Mouse (Mus musculus): ENCODE measurements around the gene Dock3. TPM values are rescaled to one million over a fixed set of nuclear protein-coding genes. Genes with fewer than 3 reads are reported as not detected.
A peak's percentile ranks its signal among the peaks of the same experiment; 100 is the strongest.

Gene Dock3
- polyA plus RNA-seq, 1 experiment from 2014 or later, result 1.0 TPM

- whole genome bisulfite sequencing, result 74% methylated on average over 2 of the region's 2 CpGs
- H3K36me3 ChIP-seq, result no peaks in the 10 kb centered on the region
- no peaks in the 10 kb centered on the region for H3K4me1 ChIP-seq (replicated peaks)
- no peak overlapping the region for H3K9ac ChIP-seq (replicated peaks)
- no peaks in the 10 kb centered on the region for H3K27me3 ChIP-seq
- no peaks in the 10 kb centered on the region for H3K9me3 ChIP-seq
- no peak overlapping the region for H3K27ac ChIP-seq
- H3K4me3 ChIP-seq (replicated peaks), result no peak overlapping the region
- ATAC-seq (ENCODE audit: insufficient number of reproducible peaks, insufficient read depth, low FRiP score, low TSS enrichment, low read depth), result no peak
- H3K4me2 ChIP-seq, result no peak overlapping the region
Observed at GRCm38 (mm10) chr9:107027586-107027985, 204.1 kb downstream of the Dock3 start.

- Histone ChIP-seq H3K36me3 (no peaks in the 10 kb centered on the region), H3K9me3 (no peaks in the 10 kb centered on the region), H3K4me2 (no peak overlapping the region), H3K27ac (no peak overlapping the region), H3K27me3 (no peaks in the 10 kb centered on the region), H3K4me3 (replicated peaks) (no peak overlapping the region), H3K4me1 (replicated peaks) (no peaks in the 10 kb centered on the region), H3K9ac (replicated peaks) (no peak overlapping the region)
- ATAC-seq (ENCODE audit: insufficient number of reproducible peaks, insufficient read depth, low FRiP score, low TSS enrichment, low read depth), result no peak
- WGBS, result 83% methylated on average over 4 of the region's 4 CpGs
Observed at GRCm38 (mm10) chr9:107009841-107010240, 221.9 kb downstream of the Dock3 start.

- H3K36me3 ChIP-seq, result no peaks in the 10 kb centered on the region
- WGBS, result 88% methylated on average over 2 of the region's 2 CpGs
- no peak for ATAC-seq (ENCODE audit: insufficient number of reproducible peaks, insufficient read depth, low FRiP score, low TSS enrichment, low read depth)
Observed at GRCm38 (mm10) chr9:107003187-107003586, 228.5 kb downstream of the Dock3 start.

GRCm38 (mm10) chr9:106970742-106971141 lies 261.0 kb downstream of the Dock3 start:
- Histone ChIP-seq H3K4me3 (replicated peaks) (no peak overlapping the region), H3K4me1 (replicated peaks) (no peaks in the 10 kb centered on the region), H3K36me3 (no peaks in the 10 kb centered on the region), H3K4me2 (no peak overlapping the region), H3K27ac (no peak overlapping the region), H3K9ac (replicated peaks) (no peak overlapping the region), H3K9me3 (no peaks in the 10 kb centered on the region), H3K27me3 (no peaks in the 10 kb centered on the region; the same call in 1 of the 2 replicates)
- no peak for ATAC-seq (ENCODE audit: insufficient number of reproducible peaks, insufficient read depth, low FRiP score, low TSS enrichment, low read depth)
- 61% methylated on average over 3 of the region's 3 CpGs for WGBS

More at GRCm38 (mm10) chr9:107003187-107003586, 228.5 kb downstream of the Dock3 start:
- Histone ChIP-seq H3K4me1 (replicated peaks) (no peaks in the 10 kb centered on the region), H3K9me3 (no peaks in the 10 kb centered on the region), H3K27me3 (no peaks in the 10 kb centered on the region; the same call in 1 of the 2 replicates), H3K4me2 (no peak overlapping the region), H3K27ac (no peak overlapping the region), H3K4me3 (replicated peaks) (no peak overlapping the region), H3K9ac (replicated peaks) (no peak overlapping the region)

- H3K4me3 ChIP-seq (replicated peaks), result no peak overlapping the region
- no peaks in the 10 kb centered on the region for H3K27me3 ChIP-seq
- no peaks in the 10 kb centered on the region for H3K9me3 ChIP-seq
- H3K9ac ChIP-seq (replicated peaks), result no peak overlapping the region
- no peaks in the 10 kb centered on the region for H3K4me1 ChIP-seq (replicated peaks)
- ATAC-seq (ENCODE audit: insufficient number of reproducible peaks, insufficient read depth, low FRiP score, low TSS enrichment, low read depth), result no peak
- 85% methylated on average over 1 of the region's 1 CpGs for WGBS
- no peak overlapping the region for H3K4me2 ChIP-seq
- no peaks in the 10 kb centered on the region for H3K36me3 ChIP-seq
- no peak overlapping the region for H3K27ac ChIP-seq
Observed at GRCm38 (mm10) chr9:106958452-106958851, 273.3 kb downstream of the Dock3 start.

GRCm38 (mm10) chr9:106955486-106955885 lies 276.2 kb downstream of the Dock3 start:
- Histone ChIP-seq H3K4me3 (replicated peaks) (no peak overlapping the region), H3K4me2 (no peak overlapping the region), H3K9me3 (no peaks in the 10 kb centered on the region), H3K9ac (replicated peaks) (no peak overlapping the region), H3K27ac (no peak overlapping the region), H3K27me3 (no peaks in the 10 kb centered on the region), H3K36me3 (no peaks in the 10 kb centered on the region), H3K4me1 (replicated peaks) (no peaks in the 10 kb centered on the region)
- no peak for ATAC-seq (ENCODE audit: insufficient number of reproducible peaks, insufficient read depth, low FRiP score, low TSS enrichment, low read depth)

GRCm38 (mm10) chr9:106934998-106935397 lies 296.7 kb downstream of the Dock3 start:
- no peak for ATAC-seq (ENCODE audit: insufficient number of reproducible peaks, insufficient read depth, low FRiP score, low TSS enrichment, low read depth)
- Histone ChIP-seq H3K4me2 (no peak overlapping the region), H3K4me1 (replicated peaks) (no peaks in the 10 kb centered on the region), H3K36me3 (no peaks in the 10 kb centered on the region), H3K9me3 (no peaks in the 10 kb centered on the region), H3K27me3 (no peaks in the 10 kb centered on the region), H3K27ac (no peak overlapping the region), H3K4me3 (replicated peaks) (no peak overlapping the region), H3K9ac (replicated peaks) (no peak overlapping the region)
- 90% methylated on average over 1 of the region's 1 CpGs for WGBS

GRCm38 (mm10) chr9:106914878-106915277 lies 316.8 kb downstream of the Dock3 start:
- H3K36me3 ChIP-seq, result no peaks in the 10 kb centered on the region
- 84% methylated on average over 6 of the region's 6 CpGs for WGBS
- H3K27me3 ChIP-seq, result no peaks in the 10 kb centered on the region

GRCm38 (mm10) chr9:106913759-106914158 lies 317.9 kb downstream of the Dock3 start:
- 9% methylated on average over 1 of the region's 1 CpGs for WGBS
- no peak for ATAC-seq (ENCODE audit: insufficient number of reproducible peaks, insufficient read depth, low FRiP score, low TSS enrichment, low read depth)
- H3K9ac ChIP-seq (replicated peaks), result no peak overlapping the region

More at GRCm38 (mm10) chr9:106914878-106915277, 316.8 kb downstream of the Dock3 start:
- Histone ChIP-seq H3K4me2 (no peak overlapping the region), H3K9ac (replicated peaks) (no peak overlapping the region), H3K4me1 (replicated peaks) (peaks cover 14% of the 10 kb centered on the region), H3K27ac (no peak overlapping the region), H3K4me3 (replicated peaks) (no peak overlapping the region), H3K9me3 (no peaks in the 10 kb centered on the region)
- ATAC-seq (ENCODE audit: insufficient number of reproducible peaks, insufficient read depth, low FRiP score, low TSS enrichment, low read depth), result no peak

GRCm38 (mm10) chr9:106911624-106912023 lies 320.1 kb downstream of the Dock3 start:
- no peak overlapping the region for H3K27ac ChIP-seq

More at GRCm38 (mm10) chr9:106913759-106914158, 317.9 kb downstream of the Dock3 start:
- H3K27me3 ChIP-seq, result no peaks in the 10 kb centered on the region
- H3K4me1 ChIP-seq (replicated peaks), result peaks cover 24% of the 10 kb centered on the region
- H3K27ac ChIP-seq, result no peak overlapping the region
- no peaks in the 10 kb centered on the region for H3K9me3 ChIP-seq
- no peaks in the 10 kb centered on the region for H3K36me3 ChIP-seq
- H3K4me2 ChIP-seq, result no peak overlapping the region
- no peak overlapping the region for H3K4me3 ChIP-seq (replicated peaks)

GRCm38 (mm10) chr9:106908715-106909114 lies 323.0 kb downstream of the Dock3 start:
- Histone ChIP-seq H3K36me3 (no peaks in the 10 kb centered on the region), H3K4me2 (no peak overlapping the region), H3K4me3 (replicated peaks) (no peak overlapping the region), H3K27ac (peak overlapping the region; percentile 50; the same call in 1 of the 2 replicates), H3K27me3 (no peaks in the 10 kb centered on the region), H3K4me1 (replicated peaks) (peaks cover 30% of the 10 kb centered on the region), H3K9me3 (no peaks in the 10 kb centered on the region), H3K9ac (replicated peaks) (no peak overlapping the region)
- ATAC-seq (ENCODE audit: insufficient number of reproducible peaks, insufficient read depth, low FRiP score, low TSS enrichment, low read depth), result no peak; the same call in 1 of the 2 replicates
- WGBS, result 26% methylated on average over 5 of the region's 5 CpGs

More at GRCm38 (mm10) chr9:106911624-106912023, 320.1 kb downstream of the Dock3 start:
- WGBS, result 63% methylated on average over 1 of the region's 1 CpGs
- H3K9ac ChIP-seq (replicated peaks), result no peak overlapping the region
- peaks cover 30% of the 10 kb centered on the region for H3K4me1 ChIP-seq (replicated peaks)
- no peaks in the 10 kb centered on the region for H3K36me3 ChIP-seq
- no peak overlapping the region for H3K4me3 ChIP-seq (replicated peaks)
- no peak overlapping the region for H3K4me2 ChIP-seq
- no peak for ATAC-seq (ENCODE audit: insufficient number of reproducible peaks, insufficient read depth, low FRiP score, low TSS enrichment, low read depth)
- H3K27me3 ChIP-seq, result no peaks in the 10 kb centered on the region
- H3K9me3 ChIP-seq, result no peaks in the 10 kb centered on the region

GRCm38 (mm10) chr9:106908174-106908573 lies 323.5 kb downstream of the Dock3 start:
- H3K36me3 ChIP-seq, result no peaks in the 10 kb centered on the region
- WGBS, result 79% methylated on average over 3 of the region's 3 CpGs
- no peak overlapping the region for H3K4me3 ChIP-seq (replicated peaks)
- no peak overlapping the region for H3K4me2 ChIP-seq
- no peak overlapping the region for H3K27ac ChIP-seq
- no peaks in the 10 kb centered on the region for H3K27me3 ChIP-seq
- no peak for ATAC-seq (ENCODE audit: insufficient number of reproducible peaks, insufficient read depth, low FRiP score, low TSS enrichment, low read depth)
- H3K9ac ChIP-seq (replicated peaks), result no peak overlapping the region
- H3K9me3 ChIP-seq, result no peaks in the 10 kb centered on the region
- H3K4me1 ChIP-seq (replicated peaks), result peaks cover 30% of the 10 kb centered on the region

Measured in limb, embryonic 12.5 days (tissue).